ENCODE assay signal across 28 mouse cellular contexts in the genomic region with DNA sequence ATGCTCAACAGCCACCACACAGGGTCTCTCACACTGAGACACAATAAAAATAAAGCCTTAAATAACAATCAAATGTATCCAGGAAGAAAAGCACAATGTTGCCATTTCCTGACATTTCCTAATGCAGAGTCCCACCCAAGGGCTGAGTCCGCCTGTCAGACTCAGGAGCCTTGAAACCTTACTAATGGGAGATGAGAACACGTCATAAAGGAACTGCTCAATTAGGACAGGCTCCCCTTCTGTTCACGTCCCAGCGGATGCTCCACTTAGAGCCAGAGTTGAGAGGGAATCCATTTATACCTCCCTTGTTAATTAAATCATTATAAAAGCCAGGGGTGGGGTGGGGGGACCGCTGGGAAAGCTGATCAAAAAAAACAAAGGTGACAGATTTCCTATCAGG. TPM values are rescaled to one million over a fixed set of nuclear protein-coding genes. Genes with fewer than 3 reads are reported as not detected.
A peak's percentile ranks its signal among the peaks of the same experiment; 100 is the strongest.
DNase-seq lines count a peak whose midpoint lies in the region; ATAC-seq and TF ChIP-seq lines count a peak whose summit lies in the region.
"Had no signal": no experiment of that assay in that cellular context is flagged by ENCODE, and none has a peak within 500 bp of the region (broad histone marks: within the 10 kb centered on the region; RNA-seq: fewer than 3 reads in every experiment).

No protein-coding gene starts in this region.

- WGBS in forebrain, embryonic 14.5 days = 33% methylated on average over 5 of the region's 5 CpGs
- WGBS in forebrain, embryonic 12.5 days = 41% methylated on average over 5 of the region's 5 CpGs
- 33% methylated on average over 5 of the region's 5 CpGs for WGBS in heart, adult 2 months
- 61% methylated on average over 5 of the region's 5 CpGs for WGBS in heart, embryonic 11.5 days (ENCODE audit: insufficient replicate concordance)
- WGBS in lung, adult 2 months = 41% methylated on average over 5 of the region's 5 CpGs

- peaks cover 3% of the 10 kb centered on the region; the same call in 1 of the 2 replicates for H3K4me1 ChIP-seq in forebrain, embryonic 14.5 days (ENCODE audit: control insufficient read depth, insufficient read depth, low read length)
- H3K4me1 ChIP-seq in forebrain, embryonic 12.5 days = 0 out of 2 replicates have a peak, but pooled peaks cover 4% of the 10 kb centered on the region
- peaks cover 4% of the 10 kb centered on the region for H3K4me1 ChIP-seq in heart, adult 2 months (ENCODE audit: control insufficient read depth, insufficient read depth, low read length)
- no peaks in the 10 kb centered on the region for H3K4me1 ChIP-seq in heart, embryonic 11.5 days (ENCODE audit: control insufficient read depth, insufficient read depth, low read length)
- H3K4me1 ChIP-seq in lung, adult 2 months (ENCODE audit: control insufficient read depth, insufficient read depth, low read length) = peaks cover 8% of the 10 kb centered on the region
- H3K4me1 ChIP-seq: embryonic facial prominence, embryonic 12.5 days; limb, embryonic 10.5 days; limb, embryonic 15.5 days; megakaryocyte, embryonic 14.5 days; midbrain, embryonic 13.5 days had no signal

- H3K27ac ChIP-seq in forebrain, embryonic 14.5 days (ENCODE audit: low read depth, low read length) = no peak overlapping the region
- no peak overlapping the region for H3K27ac ChIP-seq in forebrain, embryonic 12.5 days
- H3K27ac ChIP-seq in heart, adult 2 months = peak overlapping the region; percentile 55
- H3K27ac ChIP-seq in heart, embryonic 11.5 days (ENCODE audit: low read depth, low read length) = no peak overlapping the region
- peak overlapping the region; percentile 54 for H3K27ac ChIP-seq in layer of hippocampus, adult 2 months
- H3K27ac ChIP-seq: embryonic facial prominence, embryonic 12.5 days; kidney, postnatal 0 days; limb, embryonic 10.5 days; limb, embryonic 15.5 days; liver, embryonic 14.5 days; midbrain, embryonic 13.5 days; neural tube, embryonic 13.5 days had no signal

- intact Hi-C loops in heart, adult 2 months (cut with DNase I) = no loop called here

- no peak for TF ChIP-seq POLR2A in heart, adult 2 months (IDR thresholded peaks at IDR 0.05; ENCODE audit: insufficient read depth, low read depth, low read length)
- no peak for TF ChIP-seq POLR2A in lung, adult 2 months (IDR thresholded peaks at IDR 0.05; ENCODE audit: borderline replicate concordance, extremely low read depth, low read depth, low read length)

- no peaks in the 10 kb centered on the region for H3K79me2 ChIP-seq in heart, adult 2 months (replicated peaks; ENCODE audit: control insufficient read depth, insufficient read depth, low read length)

- ATAC-seq in forebrain, embryonic 14.5 days = no peak
- no peak for ATAC-seq in forebrain, embryonic 12.5 days (ENCODE audit: low FRiP score)
- no peak for ATAC-seq in heart, embryonic 11.5 days (replicated peaks; ENCODE audit: insufficient number of reproducible peaks, low FRiP score, low TSS enrichment)
- ATAC-seq: hindbrain, embryonic 16.5 days; midbrain, embryonic 13.5 days; Patski had no signal

- H3K4me3 ChIP-seq in forebrain, embryonic 14.5 days (ENCODE audit: low read depth, low read length) = no peak overlapping the region
- no peak overlapping the region for H3K4me3 ChIP-seq in forebrain, embryonic 12.5 days (replicated peaks)
- H3K4me3 ChIP-seq in heart, adult 2 months = no peak overlapping the region
- H3K4me3 ChIP-seq in heart, embryonic 11.5 days (ENCODE audit: low read depth, low read length) = no peak overlapping the region
- H3K4me3 ChIP-seq in layer of hippocampus, adult 2 months = no peak overlapping the region
- H3K4me3 ChIP-seq in lung, adult 2 months (replicated peaks; ENCODE audit: extremely low read depth, low read depth, low read length) = no peak overlapping the region
- H3K4me3 ChIP-seq: embryonic facial prominence, embryonic 12.5 days; limb, embryonic 10.5 days; limb, embryonic 15.5 days; megakaryocyte, embryonic 14.5 days; midbrain, embryonic 13.5 days; neural tube, embryonic 13.5 days had no signal

- TF ChIP-seq CTCF in heart, adult 2 months (IDR thresholded peaks at IDR 0.05) = no peak
- no peak for TF ChIP-seq CTCF in layer of hippocampus, adult 2 months (conservative IDR thresholded peaks at IDR 0.05)
- TF ChIP-seq CTCF in lung, adult 2 months (IDR thresholded peaks at IDR 0.05; ENCODE audit: insufficient read depth, low read length) = no peak

- H3K27me3 ChIP-seq in forebrain, embryonic 14.5 days (replicated peaks; ENCODE audit: control insufficient read depth, insufficient read depth, low read length) = no peaks in the 10 kb centered on the region
- H3K27me3 ChIP-seq in forebrain, embryonic 12.5 days = peaks cover 8% of the 10 kb centered on the region
- no peaks in the 10 kb centered on the region for H3K27me3 ChIP-seq in heart, adult 2 months (ENCODE audit: control insufficient read depth, insufficient read depth, low read length)
- peaks cover 4% of the 10 kb centered on the region; the same call in 1 of the 2 replicates for H3K27me3 ChIP-seq in heart, embryonic 11.5 days (ENCODE audit: control insufficient read depth, insufficient read depth, low read length)
- H3K27me3 ChIP-seq: embryonic facial prominence, embryonic 12.5 days; limb, embryonic 15.5 days; midbrain, embryonic 13.5 days; neural tube, embryonic 13.5 days; Patski had no signal

- peak; percentile 46 for DNase-seq in forebrain, embryonic 14.5 days (ENCODE audit: low spot score)
- DNase-seq in heart, adult 2 months = peak in 1 of 2 experiments; percentile 13
- DNase-seq in layer of hippocampus, adult 2 months (ENCODE audit: low spot score in 2 of 2) = no peak
- no peak for DNase-seq in layer of hippocampus, postnatal 36 days
- DNase-seq in lung, postnatal 10 days = peak; percentile 22
- DNase-seq in lung, adult 2 months = no peak
- DNase-seq: adrenal gland, postnatal 10 days; cerebellum, adult 11 months; cerebellum, adult 9-10 months; cerebellum, postnatal 36 days; gastrocnemius, postnatal 25 days; kidney, adult 8-10 months; kidney, postnatal 4 days; right cerebral cortex, postnatal 14 days; thymus, postnatal 4 days had no signal

- no peak for TF ChIP-seq EP300 in heart, adult 2 months (IDR thresholded peaks at IDR 0.05; ENCODE audit: insufficient read depth, low read depth, low read length)

- no peak overlapping the region for H3K4me2 ChIP-seq in forebrain, embryonic 14.5 days (ENCODE audit: low read length)
- no peak overlapping the region for H3K4me2 ChIP-seq in forebrain, embryonic 12.5 days
- no peak overlapping the region for H3K4me2 ChIP-seq in heart, embryonic 11.5 days
- H3K4me2 ChIP-seq: embryonic facial prominence, embryonic 12.5 days; limb, embryonic 15.5 days; midbrain, embryonic 13.5 days; neural tube, embryonic 13.5 days had no signal

- H3K9me3 ChIP-seq in forebrain, embryonic 14.5 days (replicated peaks; ENCODE audit: control insufficient read depth, low read length) = no peaks in the 10 kb centered on the region
- no peaks in the 10 kb centered on the region for H3K9me3 ChIP-seq in forebrain, embryonic 12.5 days
- no peaks in the 10 kb centered on the region for H3K9me3 ChIP-seq in heart, embryonic 11.5 days (replicated peaks; ENCODE audit: control insufficient read depth, low read length)
- H3K9me3 ChIP-seq: embryonic facial prominence, embryonic 12.5 days; limb, embryonic 10.5 days; limb, embryonic 15.5 days; midbrain, embryonic 13.5 days; neural tube, embryonic 13.5 days had no signal

- H3K9ac ChIP-seq in forebrain, embryonic 14.5 days (ENCODE audit: low read length) = no peak overlapping the region
- no peak overlapping the region for H3K9ac ChIP-seq in forebrain, embryonic 12.5 days
- H3K9ac ChIP-seq in heart, adult 2 months (ENCODE audit: low read depth, low read length) = no peak overlapping the region
- no peak overlapping the region for H3K9ac ChIP-seq in heart, embryonic 11.5 days (ENCODE audit: low read depth, low read length)
- H3K9ac ChIP-seq: embryonic facial prominence, embryonic 12.5 days; limb, embryonic 15.5 days; liver, embryonic 14.5 days; midbrain, embryonic 13.5 days; neural tube, embryonic 13.5 days had no signal

- H3K36me3 ChIP-seq in forebrain, embryonic 14.5 days (ENCODE audit: control insufficient read depth, insufficient read depth, low read length) = no peaks in the 10 kb centered on the region
- H3K36me3 ChIP-seq in forebrain, embryonic 12.5 days (replicated peaks) = no peaks in the 10 kb centered on the region
- no peaks in the 10 kb centered on the region for H3K36me3 ChIP-seq in heart, adult 2 months (ENCODE audit: control insufficient read depth, insufficient read depth, low read length)
- no peaks in the 10 kb centered on the region for H3K36me3 ChIP-seq in heart, embryonic 11.5 days (ENCODE audit: control insufficient read depth, insufficient read depth, low read length)
- H3K36me3 ChIP-seq: embryonic facial prominence, embryonic 12.5 days; limb, embryonic 10.5 days; limb, embryonic 15.5 days; midbrain, embryonic 13.5 days; neural tube, embryonic 13.5 days had no signal

RNA-seq across cellular contexts. Expression of gene Shtn1, which starts 9.8 kb away (rescaled TPM):
- 48.3 and 61.8 TPM in 2 replicates for polyA plus RNA-seq in forebrain, embryonic 14.5 days (2014; fragmentation: Nextera tagmentation; extraction: Ambion mirVana)
- 11.2 and 14.2 TPM in 2 replicates for polyA plus RNA-seq in forebrain, embryonic 12.5 days (2016; fragmentation: Nextera tagmentation; extraction: Ambion mirVana)
- total RNA-seq in heart, adult 2 months (2021) = 1 to 10 TPM; 2.3 to 2.4 TPM
- 0.90 and 1.3 TPM in 2 replicates for polyA plus RNA-seq in heart, adult 2 months (2012; rRNA removed)
- polyA plus RNA-seq in heart, embryonic 11.5 days (2014; fragmentation: Nextera tagmentation; extraction: Ambion mirVana) = 0.76 and 1.0 TPM in 2 replicates
- total RNA-seq in layer of hippocampus, adult 2 months (2021) = 10 to 100 TPM; 21.7 to 22.9 TPM
- total RNA-seq in layer of hippocampus, postnatal 36 days (2021) = 10 to 100 TPM; 18.8 to 20.3 TPM
- polyA plus RNA-seq in lung, adult 2 months (2012; rRNA removed) = 3.4 and 6.4 TPM in 2 replicates
- total RNA-seq: MEL had no signal

Comparison
In these comparisons a context has a peak if more than half of its experiments do, and no peak if none do; other contexts are left out.
1. DNase-seq: peak in forebrain, embryonic 14.5 days (single experiment) and lung, postnatal 10 days (single experiment); none in layer of hippocampus, adult 2 months (0 of 2), layer of hippocampus, postnatal 36 days (0 of 2) and lung, adult 2 months (single experiment).
2. H3K27ac ChIP-seq: peak in heart, adult 2 months (single experiment) and layer of hippocampus, adult 2 months (single experiment); none in forebrain, embryonic 14.5 days (single experiment), forebrain, embryonic 12.5 days (single experiment) and heart, embryonic 11.5 days (single experiment).